Mouse (Mus musculus): ENCODE data around the gene Ccdc169. TPM values are rescaled to one million over a fixed set of nuclear protein-coding genes. Genes with fewer than 3 reads are reported as not detected.

Ccdc169 gene
- total RNA-seq, 2 experiments from 2014 or later = 0.15 to 0.27 TPM

DNA sequence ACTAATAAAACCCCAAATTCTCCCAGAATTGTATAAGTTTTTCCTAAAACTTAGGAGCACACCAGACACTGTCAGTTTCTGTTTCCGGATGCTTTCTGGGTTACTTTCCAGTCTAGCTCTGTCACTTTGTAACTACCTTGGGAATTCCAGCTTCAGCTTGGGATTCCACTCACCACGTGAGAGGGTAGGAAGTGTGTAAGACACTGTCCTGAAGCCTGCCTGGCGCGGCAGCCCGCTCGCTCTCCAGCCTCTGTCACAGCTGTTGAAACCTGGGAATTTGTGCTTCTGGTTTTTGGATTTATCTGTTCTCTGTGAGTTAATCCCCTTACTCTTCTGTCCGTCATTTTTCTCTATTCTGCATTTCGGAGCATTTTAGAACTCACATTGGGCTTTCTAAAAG lies 21.1 kb upstream of the Ccdc169 start:
- DNase-seq (ENCODE audit: low spot score in 2 of 2) = no peak
- intact Hi-C loops (cut with DNase I) = no loop called here

DNA sequence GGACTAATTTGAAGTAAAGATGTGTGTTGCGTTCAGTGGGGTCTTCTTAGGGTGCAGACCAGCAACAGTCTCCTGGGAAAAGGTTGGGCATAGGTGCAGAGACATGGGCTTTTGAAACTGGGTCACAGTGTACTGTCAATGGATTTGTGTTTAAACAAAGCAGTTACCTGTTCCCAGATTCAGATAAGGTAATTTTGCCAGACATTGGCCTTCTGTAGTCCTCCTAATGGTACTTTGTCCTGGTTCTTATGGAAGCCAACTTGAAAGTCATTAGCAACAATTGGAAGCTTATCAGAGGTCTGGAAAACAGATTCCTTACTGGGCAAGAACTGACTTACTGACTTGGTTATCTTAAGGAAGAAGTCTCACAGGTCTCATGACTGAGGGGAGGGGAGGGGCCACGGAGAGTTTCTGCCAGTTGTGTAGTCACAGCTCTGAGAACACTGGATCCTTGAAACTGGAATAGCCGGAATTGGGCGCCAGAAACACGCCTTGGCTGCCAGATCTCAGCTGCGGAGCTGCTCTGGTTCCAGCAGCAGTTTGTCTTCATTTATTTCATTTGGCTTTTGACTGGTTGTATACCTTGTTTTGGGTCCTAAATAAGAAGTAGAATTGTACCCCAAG lies 17.8 kb upstream of the Ccdc169 start:
- intact Hi-C loops (cut with DNase I) = no loop called here
- no peak for DNase-seq (ENCODE audit: low spot score in 2 of 2)

DNA sequence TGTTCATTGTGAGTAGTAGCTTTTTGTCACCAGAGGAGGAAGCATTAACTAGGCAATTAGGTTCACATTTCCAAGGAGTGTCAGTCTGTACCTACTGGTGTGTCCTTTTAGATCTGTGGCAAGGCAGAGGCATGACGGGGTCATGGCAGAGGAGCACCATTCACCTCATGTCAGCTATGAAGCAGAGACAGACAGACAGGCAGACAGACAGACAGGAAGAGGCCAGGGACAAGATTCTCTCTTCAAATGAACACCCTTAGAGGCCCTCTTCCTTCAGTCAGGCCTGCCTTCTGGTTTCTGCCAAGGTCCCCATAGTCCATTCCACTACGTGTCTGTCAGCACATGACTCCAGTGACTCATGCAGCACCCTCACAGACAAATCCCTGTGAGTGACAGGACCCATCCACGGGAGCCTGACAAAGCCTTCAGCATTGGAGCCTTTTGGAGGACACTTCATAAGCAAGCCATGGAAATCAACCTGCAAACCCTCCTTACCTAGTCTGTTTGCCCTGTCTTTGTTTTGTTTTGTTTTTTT lies 14.7 kb upstream of the Ccdc169 start:
- no peak for DNase-seq (ENCODE audit: low spot score in 2 of 2)
- intact Hi-C loops (cut with DNase I) = no loop called here

DNA sequence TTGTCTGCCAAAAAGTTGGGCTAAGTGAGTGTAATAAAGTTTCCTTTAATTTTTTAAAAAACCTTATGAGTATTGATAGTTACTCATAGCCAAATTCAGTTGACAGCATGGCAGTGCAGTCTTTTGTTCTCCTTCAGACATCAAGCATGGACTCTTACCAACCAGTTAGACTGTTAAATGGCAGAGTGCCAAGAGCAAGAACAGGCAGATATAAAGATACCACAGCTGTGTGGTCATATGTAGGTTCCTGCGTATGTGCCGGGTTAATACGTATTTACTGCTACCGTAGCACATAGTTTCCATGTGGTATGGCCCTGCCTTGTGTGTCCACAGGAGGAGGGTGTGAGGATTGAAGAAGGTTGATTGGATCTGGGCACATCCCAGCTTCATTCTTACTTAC lies 14.1 kb upstream of the Ccdc169 start:
- no peak for DNase-seq (ENCODE audit: low spot score in 2 of 2)
- intact Hi-C loops (cut with DNase I) = no loop called here

DNA sequence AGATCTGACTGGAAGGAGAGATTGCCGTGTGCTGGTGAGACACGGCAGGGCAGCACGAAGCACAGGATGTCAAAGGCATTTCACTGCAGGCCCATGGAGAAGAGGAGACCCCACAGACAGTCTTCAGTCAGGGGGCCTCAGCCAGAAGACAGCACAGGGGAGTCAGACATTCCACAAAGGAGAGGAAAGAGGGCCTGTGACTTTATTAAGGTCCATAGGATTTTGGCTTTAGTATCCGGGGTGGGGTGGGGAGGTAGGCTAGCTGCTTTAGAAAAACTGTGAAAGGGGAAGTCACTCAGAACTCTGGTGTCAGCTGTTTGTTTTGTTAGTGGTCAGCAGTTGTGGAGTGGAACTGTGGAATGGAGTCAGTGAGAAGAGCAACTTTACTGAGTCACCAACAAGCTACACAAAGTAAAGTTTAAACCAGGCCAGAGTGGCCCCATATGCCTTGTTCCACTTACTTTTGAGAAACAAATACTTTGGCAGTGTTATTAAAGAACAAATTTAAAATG lies 7.9 kb upstream of the Ccdc169 start:
- no peak for DNase-seq (ENCODE audit: low spot score in 2 of 2)
- intact Hi-C loops (cut with DNase I) = no loop called here

DNA sequence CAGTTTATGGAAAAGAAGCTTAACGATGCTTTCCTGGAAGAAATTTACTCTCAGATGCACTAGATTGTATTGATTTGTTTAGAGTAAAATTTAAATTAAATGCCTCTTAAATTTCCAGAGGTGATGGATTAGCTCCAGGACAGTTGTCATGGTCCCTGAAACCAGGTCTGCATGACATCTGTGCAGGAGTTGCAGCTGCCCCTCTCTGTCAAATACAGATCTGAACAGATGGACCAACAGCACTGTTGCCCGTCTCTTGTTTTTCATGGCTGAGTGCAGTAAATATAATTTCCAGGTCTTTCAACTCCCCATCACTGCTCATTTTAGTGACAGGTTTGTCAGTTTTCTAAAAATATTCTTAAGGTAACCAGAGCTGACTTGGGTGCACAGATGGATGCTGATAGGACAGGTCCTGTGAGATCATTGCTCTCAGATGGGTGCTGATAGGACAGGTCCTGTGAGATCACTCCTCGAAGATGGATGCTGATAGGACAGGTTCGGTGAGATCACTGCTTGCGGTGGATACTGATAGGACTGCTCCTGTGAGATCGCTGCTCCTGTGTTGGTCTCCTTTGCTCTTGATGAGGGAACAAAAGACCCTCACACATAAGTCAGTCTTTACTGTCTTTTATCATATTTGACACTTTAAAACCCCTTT lies 5.4 kb upstream of the Ccdc169 start:
- intact Hi-C loops (cut with DNase I) = no loop called here
- DNase-seq (ENCODE audit: low spot score in 2 of 2) = no peak

DNA sequence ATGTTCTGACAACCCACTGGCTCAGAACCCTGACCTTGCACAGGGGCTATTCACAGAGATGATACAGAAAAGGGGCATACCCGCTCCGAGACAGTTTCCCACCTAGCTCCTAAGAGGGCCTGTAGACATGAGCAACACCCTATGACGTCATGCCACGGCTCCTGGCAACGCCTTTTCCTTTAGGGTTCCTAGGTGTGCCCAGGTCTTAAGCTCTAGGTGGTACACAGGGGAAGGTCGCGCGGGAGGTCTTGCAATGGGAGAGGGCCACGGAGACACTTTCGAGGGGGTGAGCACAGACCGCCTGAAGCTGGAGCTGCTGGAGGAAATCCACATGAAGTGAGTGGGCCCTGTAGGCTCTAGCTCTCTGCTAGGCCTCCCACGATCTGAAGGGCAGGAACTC lies 2.7 kb downstream of the Ccdc169 start:
- no peak for DNase-seq (ENCODE audit: low spot score in 2 of 2)
- intact Hi-C loops (cut with DNase I) = no loop called here

DNA sequence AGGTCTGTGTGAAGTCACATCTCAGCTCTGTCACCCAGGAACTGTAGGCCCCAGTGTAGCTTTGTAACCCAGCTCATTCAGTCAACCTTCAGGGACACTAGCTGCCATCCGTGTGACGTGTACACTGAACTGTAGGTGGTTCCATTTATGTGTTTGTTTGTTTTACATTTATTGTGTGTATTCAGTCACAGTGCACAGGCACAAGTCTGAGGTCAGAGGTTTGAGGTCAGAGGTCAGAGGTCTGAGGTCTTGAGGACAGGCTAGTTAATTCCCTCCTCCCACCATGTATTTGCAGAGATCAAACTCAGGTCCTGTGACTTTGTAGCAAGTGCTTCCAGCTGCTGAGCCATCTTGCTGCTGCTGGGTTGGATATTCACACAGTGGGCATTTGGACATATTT lies 4.3 kb downstream of the Ccdc169 start:
- DNase-seq (ENCODE audit: low spot score in 2 of 2) = no peak
- intact Hi-C loops (cut with DNase I) = no loop called here

DNA sequence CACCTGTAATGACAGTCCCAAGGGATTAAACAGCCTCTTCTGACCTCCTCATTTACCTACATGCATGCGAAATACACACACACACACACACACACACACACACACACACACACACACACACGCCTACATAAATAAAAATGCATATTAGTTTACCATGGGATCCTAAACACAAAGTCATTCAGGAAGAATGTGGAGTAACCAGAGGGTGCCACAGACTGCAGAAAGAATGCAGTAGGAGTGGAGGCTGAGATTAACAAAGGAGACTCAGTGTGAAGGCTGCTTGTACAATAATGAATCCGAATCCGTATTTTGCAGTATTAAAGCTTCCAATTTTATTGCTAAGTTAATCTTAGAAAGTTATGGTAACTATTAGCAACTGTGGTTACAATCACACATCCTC lies 7.8 kb downstream of the Ccdc169 start:
- DNase-seq (ENCODE audit: low spot score in 2 of 2) = no peak
- intact Hi-C loops (cut with DNase I) = no loop called here

DNA sequence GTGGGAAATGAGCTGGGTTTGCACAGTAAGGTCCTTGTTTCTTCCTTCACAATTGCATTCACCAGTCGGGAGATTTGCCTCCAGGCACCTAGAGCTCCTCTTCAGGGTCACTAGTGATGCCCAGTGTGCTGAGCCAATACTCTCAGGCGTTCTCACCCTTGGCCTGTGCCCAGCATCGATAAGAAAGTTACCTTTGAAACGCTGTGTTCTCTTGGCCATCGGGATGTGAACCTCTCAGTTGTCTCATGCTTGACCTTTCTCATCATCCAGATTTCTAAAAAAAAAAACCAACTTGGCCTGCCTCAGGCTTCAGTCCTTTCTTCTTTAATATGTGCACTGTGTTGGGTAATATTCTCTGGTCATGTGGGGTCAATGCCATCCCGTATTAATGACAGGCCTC lies 9.3 kb downstream of the Ccdc169 start:
- intact Hi-C loops (cut with DNase I) = no loop called here
- DNase-seq (ENCODE audit: low spot score in 2 of 2) = no peak

DNA sequence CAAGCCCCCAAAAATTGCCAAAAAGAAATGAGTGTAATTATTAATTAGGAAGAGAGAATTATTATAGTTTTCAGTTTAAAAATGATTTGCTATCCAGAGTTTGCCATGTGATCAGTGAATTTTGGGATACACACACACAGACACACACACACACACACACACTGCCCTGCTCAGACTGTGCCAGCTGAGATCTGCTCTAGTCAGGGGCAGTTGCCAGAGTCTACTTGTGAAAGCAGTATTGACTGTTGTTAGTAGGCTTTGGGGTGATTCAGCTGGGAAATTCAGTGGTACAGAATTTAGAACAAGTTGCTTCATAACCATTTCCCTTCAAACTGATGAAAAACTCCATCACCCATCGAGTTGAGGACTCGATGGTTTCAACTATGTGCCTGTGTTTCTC lies 10.0 kb downstream of the Ccdc169 start:
- intact Hi-C loops (cut with DNase I) = no loop called here
- DNase-seq (ENCODE audit: low spot score in 2 of 2) = no peak

DNA sequence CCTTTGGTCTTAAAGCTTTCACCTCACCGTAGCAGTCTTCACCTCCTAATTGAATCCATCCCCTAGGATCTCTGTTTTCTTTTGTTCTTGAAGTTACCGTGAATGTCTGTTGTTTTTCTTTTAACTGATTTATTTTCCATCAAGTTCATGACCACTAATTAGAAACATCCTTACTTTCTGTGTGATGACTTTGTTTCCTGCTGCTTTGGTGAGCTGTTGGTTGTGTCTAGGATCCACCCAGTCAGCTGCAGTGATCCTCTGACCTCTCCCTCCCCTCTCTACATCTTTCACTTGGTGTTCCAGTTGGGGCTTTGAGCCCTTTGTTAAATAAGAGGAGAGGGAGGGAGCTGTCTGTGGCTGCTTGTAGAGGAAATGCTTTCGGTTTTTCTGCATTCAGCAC lies 11.0 kb downstream of the Ccdc169 start:
- intact Hi-C loops (cut with DNase I) = no loop called here
- no peak for DNase-seq (ENCODE audit: low spot score in 2 of 2)

DNA sequence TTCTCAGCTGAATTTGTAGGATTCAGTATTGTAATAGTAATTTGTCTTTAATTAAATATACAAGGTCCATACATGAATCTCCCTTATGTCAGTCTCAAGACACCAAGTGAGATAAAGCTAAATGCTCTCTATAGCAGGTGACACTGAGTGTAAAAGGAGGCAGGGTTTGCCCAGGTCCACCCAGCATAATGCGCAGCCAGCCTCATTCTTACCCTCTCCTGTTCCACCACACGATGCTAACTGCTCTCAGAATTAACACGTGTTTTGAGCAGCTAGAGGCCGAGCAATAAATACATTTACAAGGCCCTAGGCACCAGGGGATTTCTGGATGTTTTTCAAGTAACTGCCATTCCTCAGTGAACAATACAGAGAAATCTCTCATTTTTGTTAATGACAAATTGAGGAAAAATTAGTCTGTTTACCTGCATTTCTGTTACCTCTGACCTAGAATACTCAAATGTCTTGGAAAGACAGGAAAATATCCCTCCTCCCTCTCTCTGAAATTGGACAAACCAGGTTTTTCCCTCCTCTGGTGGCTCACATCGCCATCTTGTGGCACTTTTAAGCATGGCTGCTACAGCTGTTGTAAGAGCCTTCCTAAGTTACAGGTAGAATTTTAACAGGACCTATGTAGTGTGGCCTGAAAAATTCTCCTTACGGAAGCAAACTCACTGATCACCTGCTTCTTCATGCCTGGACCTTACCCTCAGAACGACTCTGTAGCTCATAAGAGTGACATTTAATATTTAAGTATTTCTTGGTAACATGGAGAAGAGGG lies 14.7 kb downstream of the Ccdc169 start:
- intact Hi-C loops (cut with DNase I) = loop anchor here (5.0 kb wide), 1 partner anchor 70 kb away; no protein-coding TSS in a partner anchor
- DNase-seq (ENCODE audit: low spot score in 2 of 2) = peak; percentile 29 to 48

DNA sequence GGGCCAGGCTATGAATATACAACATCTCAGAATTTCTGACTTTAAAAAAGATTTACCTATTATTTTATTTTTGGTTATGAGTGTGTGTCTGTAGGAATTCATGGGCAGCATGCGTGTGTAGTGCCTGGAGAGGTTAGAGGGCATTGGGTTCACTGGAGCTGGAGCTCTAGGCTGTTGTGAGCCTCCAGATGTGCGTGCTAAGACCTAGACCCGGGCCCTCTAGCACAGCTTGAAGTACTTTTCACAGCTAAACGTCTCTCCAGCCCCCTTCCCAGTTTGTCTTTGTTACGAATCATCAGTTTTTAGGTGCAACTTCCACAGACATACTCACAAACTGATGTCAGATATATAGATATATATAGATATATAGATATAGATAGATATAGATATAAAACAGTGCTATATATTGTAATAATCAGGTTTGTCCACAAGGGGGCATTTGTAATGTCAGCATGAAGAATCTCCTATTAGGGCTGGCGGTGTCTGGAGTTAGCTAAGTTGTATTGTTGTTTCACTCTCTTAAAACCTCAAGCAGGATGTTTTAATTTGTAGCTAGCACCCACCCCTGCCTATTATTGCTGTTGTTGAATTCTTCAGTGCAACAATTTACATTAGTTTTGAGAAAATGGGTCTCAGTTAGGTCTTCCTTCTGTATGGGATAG lies 15.7 kb downstream of the Ccdc169 start:
- DNase-seq (ENCODE audit: low spot score in 2 of 2) = no peak
- intact Hi-C loops (cut with DNase I) = loop anchor here (1.0 to 5.0 kb wide), 2 partner anchors 71 to 202 kb away; no protein-coding TSS in a partner anchor

DNA sequence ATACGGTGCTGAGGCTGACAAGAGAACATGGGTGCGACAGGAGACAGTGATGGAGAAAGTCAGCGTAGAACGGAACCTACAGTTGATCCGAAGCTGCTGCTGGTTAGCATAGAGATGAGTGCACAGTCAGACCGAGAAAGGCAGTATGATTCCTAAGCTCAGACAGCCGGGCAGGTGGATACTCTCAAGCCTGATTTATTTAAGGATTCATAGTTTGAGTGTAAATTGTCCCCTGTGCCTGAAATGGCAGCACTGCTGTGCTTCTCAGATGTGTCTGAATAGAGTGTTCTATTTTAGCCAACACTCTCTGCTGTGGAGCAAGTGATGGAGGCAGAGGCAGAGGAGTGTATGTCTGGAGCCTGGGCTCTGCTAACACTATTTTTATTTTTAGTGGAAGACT lies 17.0 kb downstream of the Ccdc169 start:
- intact Hi-C loops (cut with DNase I) = loop anchor here (1.0 to 5.0 kb wide), 3 partner anchors 72 to 123 kb away; partner anchors contain the start of gene Dclk1
- peak; percentile 30 to 47 for DNase-seq (ENCODE audit: low spot score in 2 of 2)

DNA sequence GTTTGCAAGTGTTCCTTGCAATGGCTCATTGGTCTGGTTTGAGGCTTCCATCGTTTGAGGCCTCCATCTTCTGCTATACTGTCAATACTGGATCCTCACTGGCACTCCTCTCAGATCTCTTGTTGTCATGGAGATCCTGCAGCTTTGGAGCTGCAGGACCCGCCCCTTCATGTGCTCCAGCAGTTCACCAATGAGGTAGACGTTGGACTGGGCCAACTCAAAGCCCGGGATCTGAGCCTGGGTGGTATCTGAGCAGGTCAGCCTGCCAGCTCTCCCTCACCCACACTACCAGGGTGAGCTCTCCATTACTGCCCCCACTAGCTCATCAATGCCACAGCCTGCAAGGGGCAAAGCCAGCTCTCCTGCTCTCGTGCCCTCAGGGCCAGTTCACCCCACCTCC lies 20.3 kb downstream of the Ccdc169 start:
- no peak for DNase-seq (ENCODE audit: low spot score in 2 of 2)
- intact Hi-C loops (cut with DNase I) = no loop called here

DNA sequence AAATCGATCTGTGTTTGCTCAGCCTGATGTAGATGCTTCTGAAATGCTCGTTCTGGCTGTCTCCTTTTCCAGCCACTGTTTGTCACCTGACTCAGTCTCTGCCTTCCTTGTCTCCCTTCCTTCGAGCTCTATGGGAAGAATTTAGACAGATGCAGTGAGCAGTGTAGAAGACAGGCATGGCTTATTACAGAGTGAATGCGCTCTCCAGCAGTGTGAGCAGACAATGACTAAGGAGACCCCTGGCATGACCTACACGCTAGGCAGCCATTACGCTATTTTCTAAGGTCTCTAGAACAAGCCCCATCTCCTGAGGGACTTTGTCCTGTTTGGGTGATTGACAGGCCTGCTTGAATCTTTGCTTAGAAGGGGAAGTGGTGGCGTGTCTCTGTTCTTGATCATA lies 24.0 kb downstream of the Ccdc169 start:
- intact Hi-C loops (cut with DNase I) = no loop called here
- DNase-seq (ENCODE audit: low spot score in 2 of 2) = no peak

DNA sequence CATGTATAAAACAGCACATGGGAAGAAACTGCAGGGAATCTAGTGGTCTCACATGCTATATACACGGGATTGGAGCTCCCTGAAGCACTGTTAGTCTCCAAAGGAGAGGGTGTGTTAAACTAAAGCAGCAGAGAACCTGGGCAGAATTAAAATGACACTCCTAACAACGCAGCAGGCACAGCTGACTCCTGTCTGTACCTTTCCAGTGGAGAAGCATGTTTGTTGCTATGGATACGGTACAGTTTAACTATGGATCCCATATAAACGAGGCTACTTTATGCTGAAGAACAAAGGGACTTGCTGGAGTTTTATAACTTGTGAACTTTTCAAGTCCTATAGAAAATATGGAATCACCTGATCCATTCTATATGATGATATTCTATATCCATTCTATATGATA lies 26.4 kb downstream of the Ccdc169 start:
- intact Hi-C loops (cut with DNase I) = no loop called here
- no peak for DNase-seq (ENCODE audit: low spot score in 2 of 2)

DNA sequence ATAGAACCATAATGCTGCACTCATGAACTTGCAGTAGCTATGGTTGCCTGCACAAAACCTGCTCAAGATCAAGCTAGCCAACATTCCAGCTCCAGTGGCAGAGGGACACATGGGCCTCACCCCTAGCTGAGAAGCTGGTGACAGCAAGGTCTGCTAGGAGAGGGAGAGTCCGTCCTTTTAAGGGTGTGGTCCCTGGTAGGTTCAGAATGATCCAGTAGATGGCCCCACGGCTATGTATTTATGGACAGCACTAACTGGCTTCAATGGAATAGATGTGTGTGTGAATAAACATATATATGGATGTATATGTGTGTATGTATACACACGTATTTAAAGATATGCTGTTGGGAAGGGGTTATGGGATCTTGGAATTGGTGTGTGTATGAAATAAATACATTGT lies 35.3 kb downstream of the Ccdc169 start:
- intact Hi-C loops (cut with DNase I) = no loop called here

DNA sequence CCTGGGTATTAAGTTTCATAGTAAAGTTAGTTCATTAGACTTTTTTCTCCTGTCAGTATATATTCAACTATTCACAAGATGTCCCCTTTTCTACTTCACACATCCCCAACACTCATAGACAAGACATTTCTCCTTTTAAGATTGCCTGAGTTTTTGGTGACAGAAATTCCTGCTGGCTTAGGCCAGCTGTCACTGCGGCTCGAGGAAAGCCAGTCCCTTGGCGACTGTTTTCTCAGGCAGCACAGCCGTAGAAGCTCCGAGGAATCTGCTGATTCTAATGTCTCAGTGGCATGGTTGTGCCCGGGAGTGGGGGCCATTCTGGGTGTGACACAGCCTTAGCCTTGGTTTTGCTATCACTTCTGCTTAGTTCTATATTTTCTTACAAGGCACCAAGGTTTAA lies 40.1 kb downstream of the Ccdc169 start:
- DNase-seq (ENCODE audit: low spot score in 2 of 2) = no peak
- intact Hi-C loops (cut with DNase I) = no loop called here

More for the DNA sequence above, 35.3 kb downstream of the Ccdc169 start:
- no peak for DNase-seq (ENCODE audit: low spot score in 2 of 2)

Data from left cerebral cortex, postnatal 36 days (tissue).